Mouse (Mus musculus): ENCODE results near the gene Rasgrf2. TPM values are rescaled to one million over a fixed set of nuclear protein-coding genes. Genes with fewer than 3 reads are reported as not detected.

The Rasgrf2 gene
- polyA plus RNA-seq, 1 experiment from 2014 or later, result 0.05 TPM

DNA sequence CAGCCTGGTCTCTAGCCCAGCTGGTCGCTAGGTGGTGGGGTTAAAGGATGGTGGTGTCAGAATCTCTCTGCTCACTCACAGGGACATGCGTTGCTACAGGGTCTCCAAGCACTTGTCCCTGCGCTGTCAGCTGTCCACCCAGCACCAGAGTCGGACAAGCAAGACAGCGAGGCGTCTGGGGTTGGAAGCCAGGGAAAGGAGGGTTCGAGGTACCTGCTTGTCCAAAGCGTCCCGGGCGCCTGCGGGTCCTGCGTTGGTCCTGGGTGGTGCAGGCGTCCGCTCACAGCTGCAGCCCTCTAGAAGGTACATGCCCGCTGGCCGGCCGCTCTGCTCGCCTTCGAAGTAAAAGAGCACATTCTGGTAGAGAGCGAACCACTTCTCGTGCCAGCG lies 467 bp downstream of the Rasgrf2 start:
- Histone ChIP-seq H3K27me3 (ENCODE audit: insufficient read depth, low read length) (peaks cover 19% of the 10 kb centered on the region), H3K9me3 (ENCODE audit: low read length) (no peaks in the 10 kb centered on the region), H3K4me1 (ENCODE audit: insufficient read depth) (peaks cover 11% of the 10 kb centered on the region; the same call in 1 of the 2 replicates), H3K4me2 (ENCODE audit: low read depth, low read length) (peak overlapping the region; percentile 72), H3K27ac (ENCODE audit: low read depth) (no peak overlapping the region), H3K4me3 (ENCODE audit: low read depth, low read length) (peak overlapping the region; percentile 42), H3K9ac (replicated peaks) (no peak overlapping the region), H3K36me3 (replicated peaks; ENCODE audit: insufficient read depth, low read length) (no peaks in the 10 kb centered on the region)
- TF ChIP-seq EP300 (IDR thresholded peaks at IDR 0.05; ENCODE audit: low read depth) (no peak), CTCF (IDR thresholded peaks at IDR 0.05; ENCODE audit: low read depth) (no peak)
- WGBS (ENCODE audit: insufficient replicate concordance), result 11% methylated on average over 22 of the region's 22 CpGs
- DNase-seq (peak; percentile 12), ATAC-seq (no peak)

DNA sequence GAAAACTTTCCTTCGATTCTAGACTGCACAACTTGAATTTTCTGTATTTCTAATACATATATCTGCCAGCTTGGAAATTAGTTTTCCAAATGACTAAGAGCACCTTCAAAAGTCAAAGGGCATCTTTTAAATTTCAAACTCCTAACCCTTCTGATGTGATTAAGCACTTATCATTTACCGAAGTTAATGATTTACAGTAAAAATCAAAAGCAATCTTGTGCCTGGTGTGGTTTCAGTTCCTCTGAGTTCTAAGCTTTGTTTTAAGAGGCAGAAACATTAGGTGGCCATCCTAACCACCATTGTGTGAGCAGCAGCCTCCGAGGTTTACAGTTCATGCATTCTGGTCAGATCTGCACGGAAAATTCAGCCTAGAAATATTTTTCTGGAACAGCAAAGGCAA lies 1.6 kb downstream of the Rasgrf2 start:
- Histone ChIP-seq H3K4me3 (ENCODE audit: low read depth, low read length) (no peak overlapping the region), H3K9ac (replicated peaks) (no peak overlapping the region), H3K4me2 (ENCODE audit: low read depth, low read length) (no peak overlapping the region), H3K36me3 (replicated peaks; ENCODE audit: insufficient read depth, low read length) (no peaks in the 10 kb centered on the region), H3K9me3 (ENCODE audit: low read length) (no peaks in the 10 kb centered on the region), H3K4me1 (ENCODE audit: insufficient read depth) (peaks cover 11% of the 10 kb centered on the region; the same call in 1 of the 2 replicates), H3K27ac (ENCODE audit: low read depth) (no peak overlapping the region), H3K27me3 (ENCODE audit: insufficient read depth, low read length) (peaks cover 19% of the 10 kb centered on the region)
- ATAC-seq (no peak), DNase-seq (no peak)
- WGBS (ENCODE audit: insufficient replicate concordance), result 56% methylated on average over 4 of the region's 4 CpGs
- TF ChIP-seq CTCF (IDR thresholded peaks at IDR 0.05; ENCODE audit: low read depth), result no peak
- no peak for TF ChIP-seq EP300 (IDR thresholded peaks at IDR 0.05; ENCODE audit: low read depth)

DNA sequence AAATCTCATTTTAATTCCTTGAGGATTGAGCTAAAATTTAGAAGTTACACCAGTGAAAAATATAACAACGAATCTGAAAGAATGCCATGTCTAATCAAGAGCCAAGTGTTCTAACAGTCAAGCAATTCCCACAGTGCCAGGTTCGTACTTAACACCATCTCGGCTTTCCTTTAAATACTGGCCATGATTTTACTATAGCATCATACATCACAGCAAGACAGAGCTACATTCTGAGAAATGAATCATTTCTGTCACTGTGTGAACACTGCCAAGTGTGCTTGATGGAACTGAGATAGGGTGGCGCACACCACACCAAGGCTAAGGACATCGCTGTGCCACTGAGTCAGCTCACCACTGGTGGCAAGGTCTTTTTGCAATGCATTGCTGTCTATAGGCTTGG lies 5.6 kb downstream of the Rasgrf2 start:
- Histone ChIP-seq H3K9ac (replicated peaks) (no peak overlapping the region), H3K27me3 (ENCODE audit: insufficient read depth, low read length) (peaks cover 9% of the 10 kb centered on the region), H3K4me1 (ENCODE audit: insufficient read depth) (peaks cover under 1% of the 10 kb centered on the region; the same call in 1 of the 2 replicates), H3K9me3 (ENCODE audit: low read length) (no peaks in the 10 kb centered on the region), H3K4me3 (ENCODE audit: low read depth, low read length) (no peak overlapping the region), H3K4me2 (ENCODE audit: low read depth, low read length) (no peak overlapping the region), H3K36me3 (replicated peaks; ENCODE audit: insufficient read depth, low read length) (no peaks in the 10 kb centered on the region), H3K27ac (ENCODE audit: low read depth) (no peak overlapping the region)
- TF ChIP-seq EP300 (IDR thresholded peaks at IDR 0.05; ENCODE audit: low read depth), result no peak
- no peak for TF ChIP-seq CTCF (IDR thresholded peaks at IDR 0.05; ENCODE audit: low read depth)
- WGBS (ENCODE audit: insufficient replicate concordance), result 78% methylated on average over 5 of the region's 5 CpGs
- ATAC-seq, result no peak
- no peak for DNase-seq

DNA sequence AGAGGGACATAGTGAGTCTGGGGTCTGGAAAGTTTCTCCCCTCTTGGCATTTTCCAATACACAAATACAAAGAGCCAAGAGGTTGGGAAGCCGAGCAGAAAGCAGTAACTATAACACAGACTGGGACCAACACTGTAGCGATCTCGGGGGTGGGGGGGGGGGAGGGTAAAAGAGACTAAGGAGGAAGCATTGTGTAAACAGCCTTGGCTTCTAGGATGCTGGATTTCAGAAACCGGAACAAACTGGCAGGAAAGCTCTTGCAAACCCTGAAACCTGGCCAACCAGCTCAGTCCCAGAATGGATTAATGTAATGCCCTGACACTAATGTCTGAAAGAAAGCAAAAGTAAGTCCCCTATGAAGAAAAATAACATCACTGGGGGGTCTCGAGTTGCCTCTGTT lies 11.8 kb downstream of the Rasgrf2 start:
- H3K36me3 ChIP-seq (replicated peaks; ENCODE audit: insufficient read depth, low read length), result no peaks in the 10 kb centered on the region
- no peaks in the 10 kb centered on the region for H3K27me3 ChIP-seq (ENCODE audit: insufficient read depth, low read length)
- DNase-seq, result no peak
- no peak overlapping the region for H3K4me3 ChIP-seq (ENCODE audit: low read depth, low read length)
- TF ChIP-seq CTCF (IDR thresholded peaks at IDR 0.05; ENCODE audit: low read depth) (no peak), EP300 (IDR thresholded peaks at IDR 0.05; ENCODE audit: low read depth) (no peak)
- no peaks in the 10 kb centered on the region for H3K4me1 ChIP-seq (ENCODE audit: insufficient read depth)
- no peak overlapping the region for H3K9ac ChIP-seq (replicated peaks)
- 63% methylated on average over 5 of the region's 5 CpGs for WGBS (ENCODE audit: insufficient replicate concordance)
- no peaks in the 10 kb centered on the region for H3K9me3 ChIP-seq (ENCODE audit: low read length)
- H3K4me2 ChIP-seq (ENCODE audit: low read depth, low read length), result no peak overlapping the region
- ATAC-seq, result no peak
- H3K27ac ChIP-seq (ENCODE audit: low read depth), result no peak overlapping the region

GRCm38 (mm10) chr13:92114076-92114475 lies 17.4 kb downstream of the Rasgrf2 start:
- Histone ChIP-seq H3K36me3 (replicated peaks; ENCODE audit: insufficient read depth, low read length) (no peaks in the 10 kb centered on the region), H3K4me3 (ENCODE audit: low read depth, low read length) (no peak overlapping the region), H3K4me2 (ENCODE audit: low read depth, low read length) (no peak overlapping the region), H3K9me3 (ENCODE audit: low read length) (no peaks in the 10 kb centered on the region), H3K4me1 (ENCODE audit: insufficient read depth) (no peaks in the 10 kb centered on the region), H3K27me3 (ENCODE audit: insufficient read depth, low read length) (no peaks in the 10 kb centered on the region), H3K9ac (replicated peaks) (no peak overlapping the region), H3K27ac (ENCODE audit: low read depth) (no peak overlapping the region)
- WGBS (ENCODE audit: insufficient replicate concordance), result 65% methylated on average over 3 of the region's 3 CpGs
- ATAC-seq (no peak), DNase-seq (no peak)
- no peak for TF ChIP-seq CTCF (IDR thresholded peaks at IDR 0.05; ENCODE audit: low read depth)
- no peak for TF ChIP-seq EP300 (IDR thresholded peaks at IDR 0.05; ENCODE audit: low read depth)

DNA sequence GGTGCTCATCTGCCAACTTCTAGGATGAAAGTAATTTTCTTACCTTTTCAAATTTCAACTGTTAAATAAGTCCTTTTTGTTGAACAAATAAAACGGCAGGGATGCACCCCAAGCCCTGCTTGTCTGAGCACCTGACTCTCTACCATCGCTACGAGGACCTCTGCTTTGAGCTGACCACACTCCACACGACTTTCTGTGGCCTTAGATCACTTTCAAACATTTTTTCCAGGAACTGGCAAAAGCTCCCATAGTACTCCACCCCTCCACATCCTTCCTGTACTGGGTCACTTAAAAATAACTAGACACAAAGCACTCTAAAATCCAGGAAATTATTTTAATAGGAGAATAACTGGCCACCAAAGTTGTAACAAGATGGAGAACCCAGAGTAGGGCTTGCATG lies 23.2 kb downstream of the Rasgrf2 start:
- Histone ChIP-seq H3K4me3 (ENCODE audit: low read depth, low read length) (no peak overlapping the region), H3K4me2 (ENCODE audit: low read depth, low read length) (no peak overlapping the region), H3K27me3 (ENCODE audit: insufficient read depth, low read length) (no peaks in the 10 kb centered on the region), H3K9ac (replicated peaks) (no peak overlapping the region), H3K4me1 (ENCODE audit: insufficient read depth) (peaks cover 3% of the 10 kb centered on the region; the same call in 1 of the 2 replicates), H3K27ac (ENCODE audit: low read depth) (no peak overlapping the region), H3K9me3 (ENCODE audit: low read length) (no peaks in the 10 kb centered on the region), H3K36me3 (replicated peaks; ENCODE audit: insufficient read depth, low read length) (no peaks in the 10 kb centered on the region)
- 49% methylated on average over 4 of the region's 4 CpGs for WGBS (ENCODE audit: insufficient replicate concordance)
- DNase-seq (no peak), ATAC-seq (no peak)
- no peak; the same call in 1 of the 2 replicates for TF ChIP-seq EP300 (IDR thresholded peaks at IDR 0.05; ENCODE audit: low read depth)

GRCm38 (mm10) chr13:92104259-92104658 lies 27.2 kb downstream of the Rasgrf2 start:
- Histone ChIP-seq H3K4me2 (ENCODE audit: low read depth, low read length) (peak overlapping the region; percentile 22; the same call in 1 of the 2 replicates), H3K36me3 (replicated peaks; ENCODE audit: insufficient read depth, low read length) (no peaks in the 10 kb centered on the region), H3K9ac (replicated peaks) (no peak overlapping the region), H3K27ac (ENCODE audit: low read depth) (no peak overlapping the region), H3K4me3 (ENCODE audit: low read depth, low read length) (no peak overlapping the region), H3K27me3 (ENCODE audit: insufficient read depth, low read length) (no peaks in the 10 kb centered on the region), H3K4me1 (ENCODE audit: insufficient read depth) (peaks cover 8% of the 10 kb centered on the region; the same call in 1 of the 2 replicates), H3K9me3 (ENCODE audit: low read length) (no peaks in the 10 kb centered on the region)
- no peak for ATAC-seq
- TF ChIP-seq EP300 (IDR thresholded peaks at IDR 0.05; ENCODE audit: low read depth) (no peak), CTCF (IDR thresholded peaks at IDR 0.05; ENCODE audit: low read depth) (no peak)
- 29% methylated on average over 7 of the region's 7 CpGs for WGBS (ENCODE audit: insufficient replicate concordance)
- DNase-seq, result no peak

Data from liver, postnatal 0 days (tissue).